In the genomic region with DNA sequence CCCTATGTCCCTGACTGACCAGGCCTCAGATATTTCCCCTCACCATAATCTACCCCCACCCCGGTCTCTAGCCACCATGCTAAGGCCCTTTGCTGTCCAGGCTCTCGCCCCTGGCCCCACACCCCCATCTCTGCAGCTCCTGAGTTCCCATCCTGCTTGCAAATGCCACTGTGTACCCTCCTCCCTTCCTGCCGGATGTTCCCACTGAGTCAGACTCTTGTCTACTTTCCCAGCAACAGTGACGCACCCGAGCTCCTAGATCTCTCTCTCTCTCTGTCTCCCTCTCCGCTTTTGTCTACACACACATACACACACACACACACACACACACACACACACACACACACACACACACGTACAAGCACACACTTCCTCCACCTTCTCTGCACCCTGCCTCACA, we compare ENCODE assay signal across 9 mouse cellular contexts. TPM values are rescaled to one million over a fixed set of nuclear protein-coding genes. Genes with fewer than 3 reads are reported as not detected.
DNase-seq lines count a peak whose midpoint lies in the region; ATAC-seq and TF ChIP-seq lines count a peak whose summit lies in the region.
"Had no signal": no experiment of that assay in that cellular context is flagged by ENCODE, and none has a peak within 500 bp of the region (broad histone marks: within the 10 kb centered on the region; RNA-seq: fewer than 3 reads in every experiment).

No protein-coding gene starts in this region.

- peak overlapping the region; percentile 86; the same call in 1 of the 2 replicates for H3K27ac ChIP-seq in forebrain, embryonic 10.5 days
- H3K27ac ChIP-seq in hindbrain, embryonic 13.5 days = peak overlapping the region; percentile 96
- peak overlapping the region; percentile 77 for H3K27ac ChIP-seq in liver, postnatal 0 days (ENCODE audit: low read depth)

- peaks cover 25% of the 10 kb centered on the region for H3K36me3 ChIP-seq in megakaryocyte, embryonic 14.5 days (replicated peaks; ENCODE audit: low read length)
- no peaks in the 10 kb centered on the region for H3K36me3 ChIP-seq in forebrain, embryonic 10.5 days (replicated peaks)
- H3K36me3 ChIP-seq in hindbrain, embryonic 13.5 days = no peaks in the 10 kb centered on the region
- H3K36me3 ChIP-seq in liver, postnatal 0 days (replicated peaks; ENCODE audit: insufficient read depth, low read length) = no peaks in the 10 kb centered on the region

- ATAC-seq in megakaryocyte, adult 5-6 weeks (ENCODE audit: poor library complexity, severe bottlenecking) = no peak
- no peak for ATAC-seq in hindbrain, embryonic 13.5 days (ENCODE audit: low FRiP score)
- no peak for ATAC-seq in liver, postnatal 0 days
- no peak for ATAC-seq in CD4-positive, CD25-positive, alpha-beta regulatory T cell, adult 4 months
- no peak for ATAC-seq in inflammation-experienced regulatory T-cells, adult 6 months

- peak overlapping the region; percentile 6 for H3K4me3 ChIP-seq in megakaryocyte, embryonic 14.5 days (replicated peaks)
- no peak overlapping the region for H3K4me3 ChIP-seq in forebrain, embryonic 10.5 days
- no peak overlapping the region for H3K4me3 ChIP-seq in hindbrain, embryonic 13.5 days
- H3K4me3 ChIP-seq in liver, postnatal 0 days (ENCODE audit: low read depth, low read length) = no peak overlapping the region

- TF ChIP-seq EP300 in liver, postnatal 0 days (IDR thresholded peaks at IDR 0.05; ENCODE audit: low read depth) = no peak

- peaks cover 11% of the 10 kb centered on the region for H3K27me3 ChIP-seq in megakaryocyte, embryonic 14.5 days (replicated peaks)
- peaks cover 60% of the 10 kb centered on the region for H3K27me3 ChIP-seq in forebrain, embryonic 10.5 days (ENCODE audit: poor library complexity, severe bottlenecking)
- peaks cover 12% of the 10 kb centered on the region; the same call in 1 of the 2 replicates for H3K27me3 ChIP-seq in hindbrain, embryonic 13.5 days
- 0 out of 2 replicates have a peak, but pooled peaks cover 14% of the 10 kb centered on the region for H3K27me3 ChIP-seq in liver, postnatal 0 days (ENCODE audit: insufficient read depth, low read length)

- DNase-seq in forebrain, embryonic 10.5 days (ENCODE audit: extremely low spot score, low spot score) = no peak
- DNase-seq in liver, postnatal 0 days = no peak
- no peak for DNase-seq in yolk sac, embryonic 10.5 days (ENCODE audit: low spot score)

- 65% methylated on average over 7 of the region's 7 CpGs for WGBS in forebrain, embryonic 10.5 days
- WGBS in hindbrain, embryonic 13.5 days = 66% methylated on average over 7 of the region's 7 CpGs
- WGBS in liver, postnatal 0 days (ENCODE audit: insufficient replicate concordance) = 64% methylated on average over 7 of the region's 7 CpGs

- H3K9me3 ChIP-seq in megakaryocyte, embryonic 14.5 days = no peaks in the 10 kb centered on the region
- H3K9me3 ChIP-seq in forebrain, embryonic 10.5 days = no peaks in the 10 kb centered on the region
- H3K9me3 ChIP-seq in hindbrain, embryonic 13.5 days = no peaks in the 10 kb centered on the region
- no peaks in the 10 kb centered on the region for H3K9me3 ChIP-seq in liver, postnatal 0 days (ENCODE audit: low read length)

- peak overlapping the region; percentile 71; the same call in 1 of the 2 replicates for H3K9ac ChIP-seq in hindbrain, embryonic 13.5 days
- no peak overlapping the region for H3K9ac ChIP-seq in liver, postnatal 0 days (replicated peaks)

- H3K4me1 ChIP-seq in megakaryocyte, embryonic 14.5 days = peaks cover 88% of the 10 kb centered on the region
- H3K4me1 ChIP-seq in forebrain, embryonic 10.5 days = peaks cover 42% of the 10 kb centered on the region
- H3K4me1 ChIP-seq in hindbrain, embryonic 13.5 days (replicated peaks) = peaks cover 50% of the 10 kb centered on the region
- peaks cover 37% of the 10 kb centered on the region for H3K4me1 ChIP-seq in liver, postnatal 0 days (ENCODE audit: insufficient read depth)

- no peak overlapping the region for H3K4me2 ChIP-seq in hindbrain, embryonic 13.5 days
- H3K4me2 ChIP-seq in liver, postnatal 0 days (ENCODE audit: low read depth, low read length) = no peak overlapping the region

- TF ChIP-seq CTCF in liver, postnatal 0 days (IDR thresholded peaks at IDR 0.05; ENCODE audit: low read depth) = no peak

RNA-seq across cellular contexts. Expression of a gene that starts 1.0 kb away (rescaled TPM):
- 0.57 TPM in 1 of 2 replicates, not detected in the other for polyA plus RNA-seq in megakaryocyte, embryonic 14.5 days (2012; ENCODE audit: insufficient read depth, low replicate concordance)
- total RNA-seq in megakaryocyte, adult 5-6 weeks (2015) = 0.16 TPM in 1 of 2 replicates, not detected in the other
- 0.44 and 0.53 TPM in 2 replicates for total RNA-seq in megakaryocyte, adult 5-6 weeks (2017)
- polyA plus RNA-seq in forebrain, embryonic 10.5 days (2016; fragmentation: Nextera tagmentation; extraction: Ambion mirVana) = 0.53 and 0.64 TPM in 2 replicates
- 1.2 and 1.4 TPM in 2 replicates for polyA plus RNA-seq in hindbrain, embryonic 13.5 days (2015; fragmentation: Nextera tagmentation; extraction: Ambion mirVana)
- 0.36 and 0.52 TPM in 2 replicates for polyA plus RNA-seq in liver, postnatal 0 days (2015; fragmentation: Nextera tagmentation; extraction: Ambion mirVana)
- polyA plus RNA-seq in CD4-positive, CD25-positive, alpha-beta regulatory T cell, adult 4 months (2017; shearing (Covaris generic)) = not detected
- polyA plus RNA-seq in inflammation-experienced regulatory T-cells, adult 6 months (2017; shearing (Covaris generic)) = under 1 TPM in 2 of 3 experiments, not detected in 1; 0.16 to 0.30 TPM

RNA-seq across cellular contexts. Expression of a gene that starts 9.1 kb away (rescaled TPM):
- polyA plus RNA-seq in megakaryocyte, embryonic 14.5 days (2012; ENCODE audit: insufficient read depth, low replicate concordance) = 17.2 and 54.9 TPM in 2 replicates
- total RNA-seq in megakaryocyte, adult 5-6 weeks (2015) = not detected in 2 replicates
- not detected in 2 replicates for total RNA-seq in megakaryocyte, adult 5-6 weeks (2017)
- polyA plus RNA-seq in forebrain, embryonic 10.5 days (2016; fragmentation: Nextera tagmentation; extraction: Ambion mirVana) = not detected in 2 replicates
- not detected in 2 replicates for polyA plus RNA-seq in hindbrain, embryonic 13.5 days (2015; fragmentation: Nextera tagmentation; extraction: Ambion mirVana)
- not detected in 2 replicates for polyA plus RNA-seq in liver, postnatal 0 days (2015; fragmentation: Nextera tagmentation; extraction: Ambion mirVana)
- polyA plus RNA-seq in CD4-positive, CD25-positive, alpha-beta regulatory T cell, adult 4 months (2017; shearing (Covaris generic)) = not detected
- polyA plus RNA-seq in inflammation-experienced regulatory T-cells, adult 6 months (2017; shearing (Covaris generic)) = not detected
- total RNA-seq: left cerebral cortex, postnatal 10 days had no signal

RNA-seq across cellular contexts. Expression of a gene that starts 16.1 kb away (rescaled TPM):
- polyA plus RNA-seq in megakaryocyte, embryonic 14.5 days (2012; ENCODE audit: insufficient read depth, low replicate concordance) = 0.06 TPM in 1 of 2 replicates, not detected in the other
- total RNA-seq in megakaryocyte, adult 5-6 weeks (2015) = 0.02 TPM in 1 of 2 replicates, not detected in the other
- total RNA-seq in megakaryocyte, adult 5-6 weeks (2017) = not detected in 2 replicates
- polyA plus RNA-seq in forebrain, embryonic 10.5 days (2016; fragmentation: Nextera tagmentation; extraction: Ambion mirVana) = 1.0 and 1.2 TPM in 2 replicates
- 37.3 and 41.5 TPM in 2 replicates for polyA plus RNA-seq in hindbrain, embryonic 13.5 days (2015; fragmentation: Nextera tagmentation; extraction: Ambion mirVana)
- polyA plus RNA-seq in liver, postnatal 0 days (2015; fragmentation: Nextera tagmentation; extraction: Ambion mirVana) = 0.06 and 0.14 TPM in 2 replicates
- not detected for polyA plus RNA-seq in CD4-positive, CD25-positive, alpha-beta regulatory T cell, adult 4 months (2017; shearing (Covaris generic))
- polyA plus RNA-seq in inflammation-experienced regulatory T-cells, adult 6 months (2017; shearing (Covaris generic)) = not detected

RNA-seq across cellular contexts. Expression of a gene that starts 17.9 kb away (rescaled TPM):
- 374 and 820 TPM in 2 replicates for polyA plus RNA-seq in megakaryocyte, embryonic 14.5 days (2012; ENCODE audit: insufficient read depth, low replicate concordance)
- 12.0 and 15.3 TPM in 2 replicates for total RNA-seq in megakaryocyte, adult 5-6 weeks (2015)
- total RNA-seq in megakaryocyte, adult 5-6 weeks (2017) = 10.6 and 11.2 TPM in 2 replicates
- 19.8 and 21.7 TPM in 2 replicates for polyA plus RNA-seq in forebrain, embryonic 10.5 days (2016; fragmentation: Nextera tagmentation; extraction: Ambion mirVana)
- polyA plus RNA-seq in hindbrain, embryonic 13.5 days (2015; fragmentation: Nextera tagmentation; extraction: Ambion mirVana) = 23.5 and 24.8 TPM in 2 replicates
- polyA plus RNA-seq in liver, postnatal 0 days (2015; fragmentation: Nextera tagmentation; extraction: Ambion mirVana) = 14.0 and 14.7 TPM in 2 replicates
- polyA plus RNA-seq in CD4-positive, CD25-positive, alpha-beta regulatory T cell, adult 4 months (2017; shearing (Covaris generic)) = 10 to 100 TPM; 18.6 to 20.6 TPM
- 10 to 100 TPM; 28.1 to 40.7 (median 28.2) TPM for polyA plus RNA-seq in inflammation-experienced regulatory T-cells, adult 6 months (2017; shearing (Covaris generic))

RNA-seq across cellular contexts. Expression of a gene that starts 35.2 kb away (rescaled TPM):
- 14.4 and 25.8 TPM in 2 replicates for polyA plus RNA-seq in megakaryocyte, embryonic 14.5 days (2012; ENCODE audit: insufficient read depth, low replicate concordance)
- total RNA-seq in megakaryocyte, adult 5-6 weeks (2015) = 48.2 and 48.4 TPM in 2 replicates
- total RNA-seq in megakaryocyte, adult 5-6 weeks (2017) = 38.1 and 46.9 TPM in 2 replicates
- 0.38 and 0.46 TPM in 2 replicates for polyA plus RNA-seq in forebrain, embryonic 10.5 days (2016; fragmentation: Nextera tagmentation; extraction: Ambion mirVana)
- 0.48 and 0.64 TPM in 2 replicates for polyA plus RNA-seq in hindbrain, embryonic 13.5 days (2015; fragmentation: Nextera tagmentation; extraction: Ambion mirVana)
- polyA plus RNA-seq in liver, postnatal 0 days (2015; fragmentation: Nextera tagmentation; extraction: Ambion mirVana) = 1.7 and 1.9 TPM in 2 replicates
- 10 to 100 TPM; 15.7 to 20.8 TPM for polyA plus RNA-seq in CD4-positive, CD25-positive, alpha-beta regulatory T cell, adult 4 months (2017; shearing (Covaris generic))
- polyA plus RNA-seq in inflammation-experienced regulatory T-cells, adult 6 months (2017; shearing (Covaris generic)) = 10 to 100 TPM in 2 of 3 experiments, 1 to 10 TPM in 1; 8.2 to 18.9 (median 18.4) TPM

Comparison
In these comparisons a context has a peak if more than half of its experiments do, and no peak if none do; other contexts are left out.
1. RNA of a gene that starts 9.1 kb away (polyA plus RNA-seq): 17.2 to 54.9 TPM in megakaryocyte, embryonic 14.5 days; not detected in forebrain, embryonic 10.5 days, not detected in hindbrain, embryonic 13.5 days, not detected in liver, postnatal 0 days, not detected in CD4-positive, CD25-positive, alpha-beta regulatory T cell, adult 4 months and not detected in inflammation-experienced regulatory T-cells, adult 6 months; every median in the first group is over 10 times any median in the second.
2. RNA of a gene that starts 16.1 kb away (polyA plus RNA-seq): 37.3 to 41.5 TPM in hindbrain, embryonic 13.5 days; 1.0 to 1.2 TPM in forebrain, embryonic 10.5 days, 0.06 to 0.14 TPM in liver, postnatal 0 days, 0.06 TPM in megakaryocyte, embryonic 14.5 days, not detected in CD4-positive, CD25-positive, alpha-beta regulatory T cell, adult 4 months and not detected in inflammation-experienced regulatory T-cells, adult 6 months; every median in the first group is over 10 times any median in the second.
3. Peak in every context shown above with its lines, with median percentiles within 50 percentile points of each other: H3K27ac ChIP-seq.